Mouse (Mus musculus) liver, embryonic 14.5 days (tissue): ENCODE measurements around the gene Hhat. TPM values are rescaled to one million over a fixed set of nuclear protein-coding genes. Genes with fewer than 3 reads are reported as not detected.

Source experiments
- ATAC-seq: fragments of 200-750 bp; cut with Nextera tagmentation; 2 replicates; pipeline ENCODE4 v1.8.0; 2017; ENCODE audit warnings: moderate number of reproducible peaks, mild to moderate bottlenecking, moderate library complexity; ENCODE audit not compliant: insufficient read depth
- DNase-seq, 3 experiments: peaks; one replicate each; pipeline ENCODE4 v3.0.0-alpha.2; 2012 to 2013; ENCODE audit warnings: low read depth in 3 of 3, low spot score in 3 of 3
- H3K27ac ChIP-seq: fragments of 300-500 bp; sonication (generic); 2 replicates; pipeline ENCODE4 v1.5.1; 2014; ENCODE audit warnings: moderate library complexity, mild to moderate bottlenecking, control low read depth, inconsistent platforms
- H3K27me3 ChIP-seq: fragments of 300-500 bp; sonication (generic); 2 replicates; pipeline ENCODE4 v1.6.1; 2014; ENCODE audit warnings: mild to moderate bottlenecking, low read length, moderate library complexity; ENCODE audit not compliant: control insufficient read depth, insufficient read depth
- H3K36me3 ChIP-seq: fragments of 300-500 bp; sonication (generic); replicated peaks from 2 replicates; pipeline ENCODE4 v1.6.1; 2014; ENCODE audit warnings: low read depth; ENCODE audit not compliant: control insufficient read depth, insufficient read depth
- H3K4me1 ChIP-seq, 2 experiments: fragments of 200-500 bp in 1 of 2; fragments of 300-500 bp in 1 of 2; sonication (generic) in 1 of 2; replicated peaks; 2 replicates each; pipeline ENCODE4 v1.6.1; 2012 to 2014; ENCODE audit warnings: antibody characterized with exemption in 1 of 2, inconsistent platforms in 1 of 2, low read length in 1 of 2; ENCODE audit not compliant: control insufficient read depth in 2 of 2, insufficient read depth in 2 of 2
- H3K4me2 ChIP-seq: fragments of 300-500 bp; sonication (generic); 2 replicates; pipeline ENCODE4 v1.6.1; 2014; ENCODE audit warnings: low read depth, mild to moderate bottlenecking, control low read depth, moderate library complexity
- H3K4me3 ChIP-seq, 2 experiments: fragments of 200-500 bp in 1 of 2; fragments of 300-500 bp in 1 of 2; sonication (generic) in 1 of 2; 2 replicates each; pipeline ENCODE4 v1.5.1; 2012 to 2014; ENCODE audit warnings: low read depth in 2 of 2, low read length in 2 of 2, mild to moderate bottlenecking in 2 of 2, control low read depth in 1 of 2, inconsistent platforms in 1 of 2, moderate library complexity in 1 of 2; ENCODE audit not compliant: insufficient read depth in 1 of 2
- H3K9ac ChIP-seq: fragments of 300-500 bp; sonication (generic); replicated peaks from 2 replicates; pipeline ENCODE4 v1.6.1; 2014; ENCODE audit warnings: mild to moderate bottlenecking, control low read depth, moderate library complexity
- H3K9me3 ChIP-seq: fragments of 300-500 bp; sonication (generic); 2 replicates; pipeline ENCODE4 v1.6.1; 2016; ENCODE audit warnings: low read length, mixed read lengths; ENCODE audit not compliant: control insufficient read depth
- CTCF ChIP-seq: IDR thresholded peaks from 2 replicates; pipeline ENCODE4 v1.5.1; 2016; ENCODE audit warnings: antibody characterized with exemption, low read depth, control low read depth
- EP300 ChIP-seq: IDR thresholded peaks from 2 replicates; pipeline ENCODE4 v1.6.1; 2016; ENCODE audit warnings: antibody characterized with exemption, low read depth
- WGBS: fragments of 180-500 bp; shearing (Covaris S2); extraction: QIAGEN DNeasy Blood & Tissue Kit; methylation state at CpG from one replicate; pipeline ENCODE4 v1.1.7; 2014; ENCODE audit not compliant: insufficient replicate concordance; 5-methylcytosine and 5-hydroxymethylcytosine counted together
- polyA plus RNA-seq, 2 experiments: library from polyadenylated mRNA; depleted of rRNA in 1 of 2; stranded (reverse) in 1 of 2; unstranded in 1 of 2; fragments of >200 nt; fragmentation: Nextera tagmentation in 1 of 2; extraction: Ambion mirVana in 1 of 2; gene quantifications; 2 replicates each; pipeline versions ENCODE4 v1.2.1 to v1.2.3; 2012 to 2014

The Hhat gene
- polyA plus RNA-seq, 2 experiments: 0.73 to 1.4 TPM

- 49% methylated on average over 4 of the region's 4 CpGs for WGBS
- ATAC-seq (no peak), DNase-seq (no peak)
- H3K4me2 ChIP-seq: no peak overlapping the region
- H3K4me3 ChIP-seq: no peak overlapping the region
- H3K27me3 ChIP-seq: no peaks in the 10 kb centered on the region
- H3K9me3 ChIP-seq: no peaks in the 10 kb centered on the region
- no peak overlapping the region for H3K9ac ChIP-seq
- H3K27ac ChIP-seq: no peak overlapping the region
- no peaks in the 10 kb centered on the region for H3K36me3 ChIP-seq
- H3K4me1 ChIP-seq: no peaks in the 10 kb centered on the region
- TF ChIP-seq CTCF (no peak), EP300 (no peak)
Observed at GRCm38 (mm10) chr1:192451722-192452121, 319.3 kb downstream of the Hhat start.

- H3K4me3 ChIP-seq: no peak overlapping the region
- no peak for ATAC-seq
- no peaks in the 10 kb centered on the region for H3K9me3 ChIP-seq
- no peak overlapping the region for H3K27ac ChIP-seq
- no peaks in the 10 kb centered on the region for H3K27me3 ChIP-seq
- no peak for TF ChIP-seq EP300
- TF ChIP-seq CTCF: no peak
- H3K4me1 ChIP-seq: no peaks in the 10 kb centered on the region
- DNase-seq: no peak
- H3K4me2 ChIP-seq: no peak overlapping the region
- no peaks in the 10 kb centered on the region for H3K36me3 ChIP-seq
- H3K9ac ChIP-seq: no peak overlapping the region
Observed at GRCm38 (mm10) chr1:192450425-192450824, 320.6 kb downstream of the Hhat start.

GRCm38 (mm10) chr1:192449572-192450351, 321.3 kb downstream of the Hhat start:
- no peak for ATAC-seq
- no peaks in the 10 kb centered on the region for H3K9me3 ChIP-seq
- no peak for DNase-seq
- H3K27ac ChIP-seq: no peak overlapping the region
- H3K36me3 ChIP-seq: no peaks in the 10 kb centered on the region
- no peaks in the 10 kb centered on the region for H3K27me3 ChIP-seq
- no peak overlapping the region for H3K4me3 ChIP-seq
- WGBS: 28% methylated on average over 4 of the region's 4 CpGs
- H3K4me2 ChIP-seq: no peak overlapping the region
- TF ChIP-seq CTCF (no peak), EP300 (no peak)
- H3K4me1 ChIP-seq: no peaks in the 10 kb centered on the region
- no peak overlapping the region for H3K9ac ChIP-seq

- H3K27me3 ChIP-seq: no peaks in the 10 kb centered on the region
- 56% methylated on average over 1 of the region's 1 CpGs for WGBS
- no peak overlapping the region for H3K27ac ChIP-seq
- no peaks in the 10 kb centered on the region for H3K9me3 ChIP-seq
- H3K36me3 ChIP-seq: no peaks in the 10 kb centered on the region
- no peak for ATAC-seq
- DNase-seq: no peak
- TF ChIP-seq EP300: no peak
- TF ChIP-seq CTCF: no peak
- H3K4me3 ChIP-seq: no peak overlapping the region
- H3K9ac ChIP-seq: no peak overlapping the region
- H3K4me2 ChIP-seq: no peak overlapping the region
- H3K4me1 ChIP-seq: no peaks in the 10 kb centered on the region
Observed at GRCm38 (mm10) chr1:192448512-192448911, 322.5 kb downstream of the Hhat start.

- Histone ChIP-seq H3K27me3 (no peaks in the 10 kb centered on the region), H3K36me3 (no peaks in the 10 kb centered on the region), H3K9me3 (no peaks in the 10 kb centered on the region), H3K9ac (no peak overlapping the region), H3K4me1 (no peaks in the 10 kb centered on the region), H3K4me2 (no peak overlapping the region), H3K27ac (no peak overlapping the region), H3K4me3 (no peak overlapping the region)
- no peak for TF ChIP-seq CTCF
- no peak for TF ChIP-seq EP300
- no peak for ATAC-seq
- 35% methylated on average over 2 of the region's 2 CpGs for WGBS
- DNase-seq: no peak
Observed at GRCm38 (mm10) chr1:192447666-192448065, 323.4 kb downstream of the Hhat start.

Other genes with a start within 250 kb of the Hhat start
- 0.35 and 0.37 TPM in 2 replicates for gene Sertad4, start 84.5 kb upstream of the Hhat start, polyA plus RNA-seq (2012; rRNA removed)
- 0.19 and 0.34 TPM in 2 replicates for gene Sertad4, start 84.5 kb upstream of the Hhat start, polyA plus RNA-seq (2014; fragmentation: Nextera tagmentation; extraction: Ambion mirVana)